Mouse (Mus musculus): Measurements from ENCODE around the gene Irf4. TPM values are rescaled to one million over a fixed set of nuclear protein-coding genes. Genes with fewer than 3 reads are reported as not detected.

The Irf4 gene
- polyA plus RNA-seq, 1 experiment from 2014 or later = 0.03 TPM

- no peaks in the 10 kb centered on the region for H3K27me3 ChIP-seq (ENCODE audit: control insufficient read depth, insufficient read depth, low read length)
- 0 out of 2 replicates have a peak, but pooled peaks cover 2% of the 10 kb centered on the region for H3K36me3 ChIP-seq (ENCODE audit: control insufficient read depth, insufficient read depth, low read length)
- H3K4me2 ChIP-seq = no peak overlapping the region
- H3K9me3 ChIP-seq (replicated peaks; ENCODE audit: control insufficient read depth, low read length) = no peaks in the 10 kb centered on the region
- H3K27ac ChIP-seq (ENCODE audit: low read depth, low read length) = no peak overlapping the region
- WGBS (ENCODE audit: insufficient replicate concordance) = 81% methylated on average over 5 of the region's 5 CpGs
- H3K9ac ChIP-seq (ENCODE audit: low read depth, low read length) = no peak overlapping the region
- H3K4me3 ChIP-seq (ENCODE audit: low read depth, low read length) = no peak overlapping the region
- no peak for ATAC-seq (replicated peaks; ENCODE audit: insufficient number of reproducible peaks, low FRiP score, low TSS enrichment)
- H3K4me1 ChIP-seq (ENCODE audit: control insufficient read depth, insufficient read depth, low read length) = no peaks in the 10 kb centered on the region
These were observed 65.2 kb downstream of the Irf4 start for GRCm38 (mm10) chr13:30814256-30814655.

Other genes with a start within 250 kb of the Irf4 start
- gene Uqcrfs1, start 203.9 kb upstream of the Irf4 start, polyA plus RNA-seq (2014; fragmentation: Nextera tagmentation; extraction: Ambion mirVana) = 483 and 531 TPM in 2 replicates
- gene Dusp22, start 89.2 kb upstream of the Irf4 start, polyA plus RNA-seq (2014; fragmentation: Nextera tagmentation; extraction: Ambion mirVana) = 21.8 and 23.2 TPM in 2 replicates
- not detected in 2 replicates for gene Hus1b, start 198.5 kb downstream of the Irf4 start, polyA plus RNA-seq (2014; fragmentation: Nextera tagmentation; extraction: Ambion mirVana)
- gene Exoc2, start 224.9 kb downstream of the Irf4 start, polyA plus RNA-seq (2014; fragmentation: Nextera tagmentation; extraction: Ambion mirVana) = 25.8 and 27.0 TPM in 2 replicates
- gene Gm5447, start 225.0 kb downstream of the Irf4 start, polyA plus RNA-seq (2014; fragmentation: Nextera tagmentation; extraction: Ambion mirVana) = not detected in 2 replicates